Mouse (Mus musculus): Measurements from ENCODE around the gene Nog. TPM values are rescaled to one million over a fixed set of nuclear protein-coding genes. Genes with fewer than 3 reads are reported as not detected.

The Nog gene
- polyA plus RNA-seq, 1 experiment from 2014 or later: 4.2 TPM

DNA sequence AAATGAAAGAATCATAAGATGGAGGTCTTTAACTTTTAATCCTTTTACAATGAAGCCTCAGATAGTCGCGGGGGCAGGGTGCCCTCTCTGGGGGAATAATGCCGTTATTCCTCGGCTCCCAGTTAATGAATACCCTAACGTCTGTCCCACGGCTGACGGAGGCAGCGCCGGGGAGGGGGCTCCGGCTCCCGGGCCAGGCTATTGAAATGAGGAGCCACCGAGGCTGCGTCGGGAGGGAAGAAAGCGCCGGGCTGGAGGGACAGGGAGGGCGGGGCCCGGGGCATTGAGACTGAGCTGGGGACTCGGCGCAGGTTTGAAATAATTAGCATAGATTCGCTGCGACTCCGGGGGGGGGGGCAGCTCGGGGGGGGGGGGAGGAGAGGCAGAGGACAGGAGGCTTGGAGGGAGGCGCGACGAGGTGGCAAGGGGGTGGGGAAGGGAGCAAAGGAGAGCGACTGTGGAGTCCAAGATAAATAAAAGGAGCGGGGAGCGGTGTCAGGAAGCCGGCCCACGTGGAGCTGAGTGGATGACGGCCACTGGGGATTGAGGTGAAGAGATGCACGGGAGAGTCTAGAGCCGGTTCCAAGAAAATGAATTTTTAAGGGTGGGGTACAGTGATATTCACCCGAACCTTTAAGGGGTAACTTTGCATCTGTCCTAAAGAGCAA, 2.9 kb downstream of the Nog start:
- peak; percentile 54 for ATAC-seq
- peak; percentile 90 for DNase-seq (ENCODE audit: low spot score)
- under 1% methylated on average over 33 of the region's 36 CpGs for WGBS
- Histone ChIP-seq H3K27ac (ENCODE audit: low read depth, low read length) (peak overlapping the region; percentile 41; the same call in 1 of the 2 replicates), H3K9ac (ENCODE audit: low read length) (peak overlapping the region; percentile 51), H3K4me2 (ENCODE audit: low read length) (peak overlapping the region; percentile 92), H3K27me3 (replicated peaks; ENCODE audit: control insufficient read depth, insufficient read depth, low read length) (0 out of 2 replicates have a peak, but pooled peaks cover 4% of the 10 kb centered on the region), H3K4me3 (ENCODE audit: low read depth, low read length) (peak overlapping the region; percentile 73), H3K9me3 (replicated peaks; ENCODE audit: control insufficient read depth, low read length) (no peaks in the 10 kb centered on the region), H3K4me1 (ENCODE audit: control insufficient read depth, insufficient read depth, low read length) (peaks cover 20% of the 10 kb centered on the region), H3K36me3 (ENCODE audit: control insufficient read depth, insufficient read depth, low read length) (no peaks in the 10 kb centered on the region)

DNA sequence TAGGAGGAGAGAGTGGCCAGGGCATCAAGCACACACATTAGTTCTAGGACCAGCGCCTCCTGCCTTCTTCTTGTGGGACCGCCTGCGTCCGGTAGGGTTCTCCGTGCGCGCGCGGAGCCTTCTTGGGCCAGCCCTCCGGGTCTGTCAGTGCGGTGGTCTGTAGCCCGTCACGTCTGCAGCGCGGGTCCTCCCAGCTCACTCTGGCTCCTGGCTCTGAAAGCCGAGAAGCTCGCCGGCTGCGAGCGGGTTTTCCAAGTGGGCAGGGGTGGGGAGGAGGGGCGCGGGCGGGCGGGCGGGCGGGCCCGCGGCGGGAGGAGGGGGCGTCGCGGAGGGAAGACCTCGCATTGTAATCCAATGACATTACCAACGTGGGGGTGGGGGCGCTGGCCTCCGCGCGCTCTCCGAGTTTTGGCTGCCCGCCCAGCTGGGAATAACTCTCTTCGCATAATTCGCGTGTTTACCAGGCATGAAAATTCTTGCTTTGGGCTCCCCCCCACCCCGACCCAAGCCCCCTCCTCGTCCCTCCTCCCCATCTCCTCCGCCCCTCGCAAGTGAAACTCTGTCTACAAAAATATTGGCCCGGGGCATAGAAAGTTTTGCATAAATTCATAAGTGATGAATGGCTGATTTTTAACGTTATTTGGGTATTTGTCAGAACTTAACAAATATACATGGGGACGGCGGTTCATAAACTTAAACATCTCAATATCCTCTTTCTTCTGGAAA, 3.7 kb downstream of the Nog start:
- Histone ChIP-seq H3K4me2 (ENCODE audit: low read length) (peak overlapping the region; percentile 92), H3K4me1 (ENCODE audit: control insufficient read depth, insufficient read depth, low read length) (peaks cover 20% of the 10 kb centered on the region), H3K27ac (ENCODE audit: low read depth, low read length) (peak overlapping the region; percentile 36; the same call in 1 of the 2 replicates), H3K36me3 (ENCODE audit: control insufficient read depth, insufficient read depth, low read length) (no peaks in the 10 kb centered on the region), H3K27me3 (replicated peaks; ENCODE audit: control insufficient read depth, insufficient read depth, low read length) (0 out of 2 replicates have a peak, but pooled peaks cover 4% of the 10 kb centered on the region), H3K9ac (ENCODE audit: low read length) (peak overlapping the region; percentile 50), H3K4me3 (ENCODE audit: low read depth, low read length) (peak overlapping the region; percentile 73), H3K9me3 (replicated peaks; ENCODE audit: control insufficient read depth, low read length) (no peaks in the 10 kb centered on the region)
- under 1% methylated on average over 44 of the region's 51 CpGs for WGBS
- ATAC-seq (peak; percentile 55), DNase-seq (ENCODE audit: low spot score) (peak; percentile 92)

DNA sequence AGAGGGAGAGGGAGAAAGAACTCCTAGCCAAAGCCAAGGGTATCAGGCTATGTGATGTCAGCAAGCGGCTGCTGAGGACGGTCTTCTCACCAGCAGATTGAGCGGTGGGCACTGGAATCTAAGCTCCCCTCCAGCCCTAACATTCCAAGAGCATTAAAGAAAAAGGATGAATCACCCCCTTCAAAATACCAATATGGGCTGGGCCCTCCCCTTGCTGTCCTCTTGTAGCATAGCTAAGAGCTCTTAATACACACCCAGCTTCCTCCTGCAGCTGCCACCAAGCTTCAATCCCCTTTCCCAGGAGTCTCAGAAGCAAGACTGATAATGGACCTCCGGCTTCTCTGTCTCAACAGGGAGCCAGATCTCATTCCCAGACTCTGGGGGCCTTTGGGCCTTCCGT, 4.6 kb downstream of the Nog start:
- H3K27me3 ChIP-seq (replicated peaks; ENCODE audit: control insufficient read depth, insufficient read depth, low read length): 0 out of 2 replicates have a peak, but pooled peaks cover 4% of the 10 kb centered on the region
- DNase-seq (ENCODE audit: low spot score) (peak; percentile 8), ATAC-seq (no peak)
- H3K4me1 ChIP-seq (ENCODE audit: control insufficient read depth, insufficient read depth, low read length): peaks cover 20% of the 10 kb centered on the region
- 21% methylated on average over 5 of the region's 5 CpGs for WGBS
- no peaks in the 10 kb centered on the region for H3K9me3 ChIP-seq (replicated peaks; ENCODE audit: control insufficient read depth, low read length)
- no peak overlapping the region for H3K4me3 ChIP-seq (ENCODE audit: low read depth, low read length)
- peak overlapping the region; percentile 92; the same call in 1 of the 2 replicates for H3K4me2 ChIP-seq (ENCODE audit: low read length)
- H3K27ac ChIP-seq (ENCODE audit: low read depth, low read length): no peak overlapping the region; the same call in 1 of the 2 replicates
- peak overlapping the region; percentile 50; the same call in 1 of the 2 replicates for H3K9ac ChIP-seq (ENCODE audit: low read length)
- no peaks in the 10 kb centered on the region for H3K36me3 ChIP-seq (ENCODE audit: control insufficient read depth, insufficient read depth, low read length)

DNA sequence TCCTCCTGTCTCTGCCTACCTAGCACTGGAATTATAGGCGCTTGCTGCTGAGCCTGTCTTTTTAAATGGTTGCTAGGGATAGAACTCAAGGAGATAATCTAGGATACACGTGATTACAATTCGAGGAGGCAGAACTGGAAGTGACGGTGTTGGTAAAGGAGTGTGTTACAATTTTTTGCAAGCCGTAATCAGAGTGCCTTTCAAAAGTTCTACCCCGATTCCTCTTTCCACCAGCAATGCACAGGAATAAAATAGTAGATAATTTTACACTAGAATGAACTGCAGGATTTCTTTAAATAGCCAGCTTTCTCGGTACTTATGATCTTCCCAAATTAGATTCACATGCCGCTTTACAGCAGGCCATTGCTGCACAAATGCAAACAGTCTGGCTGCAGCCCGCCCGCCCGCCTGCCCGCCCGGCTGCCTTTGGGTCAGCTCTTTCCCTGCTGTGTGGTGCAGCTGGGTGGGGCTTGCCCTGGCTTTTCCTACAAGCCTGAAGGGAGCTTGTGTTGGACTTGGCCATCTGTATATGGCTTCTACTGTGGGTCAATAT, 32.2 kb downstream of the Nog start:
- Histone ChIP-seq H3K27ac (ENCODE audit: low read depth, low read length) (no peak overlapping the region), H3K9ac (ENCODE audit: low read length) (no peak overlapping the region), H3K36me3 (ENCODE audit: control insufficient read depth, insufficient read depth, low read length) (no peaks in the 10 kb centered on the region), H3K4me2 (ENCODE audit: low read length) (no peak overlapping the region), H3K4me1 (ENCODE audit: control insufficient read depth, insufficient read depth, low read length) (no peaks in the 10 kb centered on the region), H3K4me3 (ENCODE audit: low read depth, low read length) (no peak overlapping the region), H3K9me3 (replicated peaks; ENCODE audit: control insufficient read depth, low read length) (no peaks in the 10 kb centered on the region), H3K27me3 (replicated peaks; ENCODE audit: control insufficient read depth, insufficient read depth, low read length) (no peaks in the 10 kb centered on the region)
- WGBS: 87% methylated on average over 13 of the region's 13 CpGs
- ATAC-seq (no peak), DNase-seq (ENCODE audit: low spot score) (no peak)

DNA sequence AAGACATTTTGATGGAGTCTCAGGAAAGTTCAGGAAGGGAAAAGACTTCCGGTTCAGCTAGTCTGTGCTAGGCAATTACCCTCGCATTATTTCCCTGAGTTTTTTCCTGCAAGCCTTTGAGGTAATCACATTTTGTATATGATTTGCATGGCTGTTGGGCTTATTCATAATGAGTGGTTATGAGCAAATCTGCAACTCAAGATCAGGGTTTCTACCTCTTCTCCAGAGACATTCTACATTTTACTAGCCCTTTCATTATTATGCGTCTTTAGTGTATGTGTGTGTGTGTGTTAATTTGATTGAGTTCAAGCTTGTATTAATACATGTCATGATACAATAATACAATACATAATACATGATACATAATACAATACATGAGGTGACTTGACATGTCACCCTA, 34.6 kb downstream of the Nog start:
- Histone ChIP-seq H3K4me2 (ENCODE audit: low read length) (no peak overlapping the region), H3K9ac (ENCODE audit: low read length) (no peak overlapping the region), H3K9me3 (replicated peaks; ENCODE audit: control insufficient read depth, low read length) (no peaks in the 10 kb centered on the region), H3K27ac (ENCODE audit: low read depth, low read length) (no peak overlapping the region), H3K36me3 (ENCODE audit: control insufficient read depth, insufficient read depth, low read length) (no peaks in the 10 kb centered on the region), H3K4me1 (ENCODE audit: control insufficient read depth, insufficient read depth, low read length) (0 out of 2 replicates have a peak, but pooled peaks cover 7% of the 10 kb centered on the region), H3K4me3 (ENCODE audit: low read depth, low read length) (no peak overlapping the region), H3K27me3 (replicated peaks; ENCODE audit: control insufficient read depth, insufficient read depth, low read length) (no peaks in the 10 kb centered on the region)
- ATAC-seq (no peak), DNase-seq (ENCODE audit: low spot score) (no peak)
- WGBS: 93% methylated on average over 3 of the region's 3 CpGs

DNA sequence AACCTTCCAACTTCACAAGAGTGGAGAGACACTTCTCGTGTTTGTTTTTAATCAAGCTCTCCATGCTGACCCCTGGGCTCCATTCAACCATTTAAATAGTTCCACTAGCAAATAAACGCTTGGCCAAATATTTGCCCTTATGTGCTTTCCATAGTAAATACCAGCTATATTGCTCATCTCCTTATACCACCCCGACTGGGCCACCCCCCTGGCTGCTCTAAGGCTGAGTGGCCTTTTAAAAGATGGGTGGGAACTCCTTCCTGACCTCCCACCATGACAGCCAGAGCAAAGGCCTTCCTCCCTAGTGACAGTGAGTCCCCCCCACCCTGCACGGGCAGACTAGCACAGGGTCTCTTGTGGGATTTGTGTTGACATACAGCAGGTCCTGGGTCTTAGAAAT, 37.1 kb downstream of the Nog start:
- no peak for DNase-seq (ENCODE audit: low spot score)
- H3K4me3 ChIP-seq (ENCODE audit: low read depth, low read length): no peak overlapping the region
- no peak overlapping the region for H3K4me2 ChIP-seq (ENCODE audit: low read length)
- no peak for ATAC-seq
- no peaks in the 10 kb centered on the region for H3K36me3 ChIP-seq (ENCODE audit: control insufficient read depth, insufficient read depth, low read length)
- peaks cover 9% of the 10 kb centered on the region; the same call in 1 of the 2 replicates for H3K4me1 ChIP-seq (ENCODE audit: control insufficient read depth, insufficient read depth, low read length)
- H3K9me3 ChIP-seq (replicated peaks; ENCODE audit: control insufficient read depth, low read length): no peaks in the 10 kb centered on the region
- H3K27ac ChIP-seq (ENCODE audit: low read depth, low read length): no peak overlapping the region
- no peak overlapping the region for H3K9ac ChIP-seq (ENCODE audit: low read length)
- WGBS: 71% methylated on average over 4 of the region's 4 CpGs
- H3K27me3 ChIP-seq (replicated peaks; ENCODE audit: control insufficient read depth, insufficient read depth, low read length): no peaks in the 10 kb centered on the region

DNA sequence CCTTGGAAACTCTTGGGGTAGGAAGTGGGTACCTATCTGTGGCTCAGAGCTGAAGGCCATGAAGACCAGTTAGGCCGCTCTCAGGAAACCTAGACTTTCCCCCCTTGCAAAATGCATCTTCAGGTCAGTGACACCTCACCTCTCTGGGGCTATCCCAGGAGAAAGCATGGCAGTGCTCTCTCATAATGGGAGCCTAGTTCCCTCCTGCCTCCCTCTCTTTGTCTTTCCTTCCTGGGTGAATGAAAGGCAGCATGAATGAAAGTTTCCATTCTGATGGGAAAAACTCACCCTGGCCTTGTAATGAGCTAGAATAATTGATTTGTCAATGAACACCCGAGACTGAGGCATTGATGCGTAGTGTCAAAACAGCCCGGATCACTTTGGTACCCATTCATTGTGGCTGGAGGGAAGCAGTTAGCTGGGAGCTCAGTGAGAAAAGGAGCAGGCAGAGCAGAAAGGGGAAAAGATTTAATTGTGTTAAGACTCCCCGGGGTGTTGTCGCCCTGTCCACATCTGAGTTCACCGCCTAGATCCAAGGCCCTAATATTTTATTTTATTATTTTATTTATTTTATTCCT, 42.7 kb downstream of the Nog start:
- Histone ChIP-seq H3K27me3 (replicated peaks; ENCODE audit: control insufficient read depth, insufficient read depth, low read length) (no peaks in the 10 kb centered on the region), H3K27ac (ENCODE audit: low read depth, low read length) (peak overlapping the region; percentile 41; the same call in 1 of the 2 replicates), H3K36me3 (ENCODE audit: control insufficient read depth, insufficient read depth, low read length) (no peaks in the 10 kb centered on the region), H3K9me3 (replicated peaks; ENCODE audit: control insufficient read depth, low read length) (no peaks in the 10 kb centered on the region), H3K9ac (ENCODE audit: low read length) (no peak overlapping the region), H3K4me2 (ENCODE audit: low read length) (no peak overlapping the region), H3K4me1 (ENCODE audit: control insufficient read depth, insufficient read depth, low read length) (peaks cover 21% of the 10 kb centered on the region), H3K4me3 (ENCODE audit: low read depth, low read length) (no peak overlapping the region)
- ATAC-seq (peak; percentile 86), DNase-seq (ENCODE audit: low spot score) (peak; percentile 87)
- 6% methylated on average over 7 of the region's 7 CpGs for WGBS

DNA sequence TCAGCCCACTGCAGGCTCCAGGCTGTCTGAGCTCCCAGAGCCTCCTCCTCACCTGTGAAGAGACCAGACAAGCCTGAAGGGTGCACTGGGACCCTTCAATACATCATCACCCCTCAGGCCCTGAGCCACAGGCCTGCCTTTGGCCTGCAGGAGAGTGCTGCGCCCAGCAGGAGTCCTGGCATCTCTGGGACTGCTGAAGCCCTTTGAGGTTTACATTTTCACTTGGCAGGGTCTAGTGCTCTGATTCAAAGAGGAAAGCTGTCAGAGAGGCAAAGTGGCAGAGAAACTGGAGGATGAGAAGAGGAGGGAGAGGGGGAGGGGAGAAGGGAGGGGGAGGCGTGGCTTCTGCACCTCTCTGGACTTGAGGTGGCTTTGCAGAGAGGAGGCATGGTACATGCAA, 44.2 kb downstream of the Nog start:
- ATAC-seq (peak; percentile 40; the same call in 1 of the 2 replicates), DNase-seq (ENCODE audit: low spot score) (peak; percentile 62)
- no peak overlapping the region for H3K9ac ChIP-seq (ENCODE audit: low read length)
- H3K4me1 ChIP-seq (ENCODE audit: control insufficient read depth, insufficient read depth, low read length): peaks cover 14% of the 10 kb centered on the region
- H3K4me3 ChIP-seq (ENCODE audit: low read depth, low read length): no peak overlapping the region
- no peak overlapping the region for H3K4me2 ChIP-seq (ENCODE audit: low read length)
- WGBS: 33% methylated on average over 2 of the region's 2 CpGs
- H3K27ac ChIP-seq (ENCODE audit: low read depth, low read length): no peak overlapping the region
- H3K9me3 ChIP-seq (replicated peaks; ENCODE audit: control insufficient read depth, low read length): no peaks in the 10 kb centered on the region
- H3K27me3 ChIP-seq (replicated peaks; ENCODE audit: control insufficient read depth, insufficient read depth, low read length): no peaks in the 10 kb centered on the region
- no peaks in the 10 kb centered on the region for H3K36me3 ChIP-seq (ENCODE audit: control insufficient read depth, insufficient read depth, low read length)

All from forebrain, embryonic 14.5 days (tissue).